9 mouse cellular contexts compared by ENCODE assay signal in the genomic region with DNA sequence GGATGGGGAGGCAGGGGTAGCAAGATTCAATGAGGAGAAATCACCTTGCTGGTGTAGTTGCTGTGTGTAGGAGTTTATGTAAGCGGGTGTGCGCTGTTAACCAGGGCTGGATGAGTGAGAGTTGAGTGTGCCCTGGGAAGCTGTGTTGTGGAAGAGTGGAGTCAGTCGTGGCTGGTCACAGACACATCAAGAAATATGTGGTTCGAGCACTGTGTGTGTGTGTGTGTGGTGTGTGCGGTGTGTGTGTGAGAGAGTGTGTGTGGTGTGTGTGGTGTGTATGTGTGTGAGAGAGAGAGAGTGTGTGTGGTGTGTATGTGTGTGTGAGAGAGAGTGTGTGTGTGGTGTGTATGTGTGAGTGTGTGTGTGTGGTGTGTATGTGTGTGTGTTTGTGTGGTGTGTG. TPM values are rescaled to one million over a fixed set of nuclear protein-coding genes. Genes with fewer than 3 reads are reported as not detected.
DNase-seq lines count a peak whose midpoint lies in the region; ATAC-seq and TF ChIP-seq lines count a peak whose summit lies in the region.
"Had no signal": no experiment of that assay in that cellular context is flagged by ENCODE, and none has a peak within 500 bp of the region (broad histone marks: within the 10 kb centered on the region; RNA-seq: fewer than 3 reads in every experiment).

No protein-coding gene starts in this region.

- peak overlapping the region; percentile 84 for H3K4me2 ChIP-seq in heart, embryonic 15.5 days
- peak overlapping the region; percentile 69 for H3K4me2 ChIP-seq in heart, postnatal 0 days (ENCODE audit: low read depth, low read length)
- H3K4me2 ChIP-seq in midbrain, embryonic 11.5 days: peak overlapping the region; percentile 70; the same call in 1 of the 2 replicates

- ATAC-seq in heart, embryonic 15.5 days (replicated peaks; ENCODE audit: insufficient number of reproducible peaks, insufficient read depth, low FRiP score, low read depth): no peak
- no peak for ATAC-seq in heart, postnatal 0 days (ENCODE audit: insufficient read depth, low read depth)
- ATAC-seq in midbrain, embryonic 11.5 days (ENCODE audit: low FRiP score): no peak
- ATAC-seq in erythroblast, adult 5-6 weeks (replicated peaks; ENCODE audit: low FRiP score, poor library complexity, severe bottlenecking): no peak

- no peak for TF ChIP-seq POLR2A in cortical plate, adult 2 months (IDR thresholded peaks at IDR 0.05; ENCODE audit: extremely low read depth, insufficient read depth, low read length)

- TF ChIP-seq EP300 in heart, postnatal 0 days (IDR thresholded peaks at IDR 0.05; ENCODE audit: low read depth): no peak

- H3K36me3 ChIP-seq in heart, embryonic 15.5 days: no peaks in the 10 kb centered on the region
- no peaks in the 10 kb centered on the region for H3K36me3 ChIP-seq in heart, postnatal 0 days (replicated peaks; ENCODE audit: control insufficient read depth, insufficient read depth, low read length)
- no peaks in the 10 kb centered on the region for H3K36me3 ChIP-seq in midbrain, embryonic 11.5 days (ENCODE audit: control insufficient read depth, insufficient read depth, low read length)

- 0 out of 2 replicates have a peak overlapping the region, but pooled peaks have one; percentile 52 for H3K9ac ChIP-seq in heart, embryonic 15.5 days
- no peak overlapping the region for H3K9ac ChIP-seq in heart, postnatal 0 days (replicated peaks; ENCODE audit: low read depth, low read length)
- H3K9ac ChIP-seq in midbrain, embryonic 11.5 days (ENCODE audit: low read length): no peak overlapping the region; the same call in 1 of the 2 replicates

- peaks cover 16% of the 10 kb centered on the region for H3K27me3 ChIP-seq in heart, embryonic 15.5 days
- 0 out of 2 replicates have a peak, but pooled peaks cover 8% of the 10 kb centered on the region for H3K27me3 ChIP-seq in heart, postnatal 0 days (ENCODE audit: control insufficient read depth, insufficient read depth, low read length)
- H3K27me3 ChIP-seq in midbrain, embryonic 11.5 days (ENCODE audit: control insufficient read depth, insufficient read depth, low read length): peaks cover 28% of the 10 kb centered on the region

- H3K4me3 ChIP-seq in heart, embryonic 15.5 days: peak overlapping the region; percentile 52; the same call in 1 of the 2 replicates
- peak overlapping the region; percentile 29; the same call in 1 of the 2 replicates for H3K4me3 ChIP-seq in cortical plate, adult 2 months (ENCODE audit: insufficient read depth, low read length)
- peak overlapping the region; percentile 41 for H3K4me3 ChIP-seq in heart, postnatal 0 days (ENCODE audit: low read depth, low read length)
- no peak overlapping the region for H3K4me3 ChIP-seq in midbrain, embryonic 11.5 days (ENCODE audit: low read depth, low read length)

- peak overlapping the region; percentile 27; the same call in 1 of the 2 replicates for H3K27ac ChIP-seq in heart, embryonic 15.5 days
- H3K27ac ChIP-seq in cortical plate, adult 2 months (ENCODE audit: insufficient read depth, low read length): no peak overlapping the region
- H3K27ac ChIP-seq in heart, postnatal 0 days (ENCODE audit: low read depth): peak overlapping the region; percentile 38; the same call in 1 of the 2 replicates
- no peak overlapping the region for H3K27ac ChIP-seq in midbrain, embryonic 11.5 days (ENCODE audit: low read depth, low read length)

- no peak for TF ChIP-seq CTCF in cortical plate, adult 2 months (IDR thresholded peaks at IDR 0.05; ENCODE audit: extremely low read depth, insufficient read depth, low read length)
- TF ChIP-seq CTCF in heart, postnatal 0 days (IDR thresholded peaks at IDR 0.05; ENCODE audit: low read depth): no peak

- peaks cover 19% of the 10 kb centered on the region for H3K4me1 ChIP-seq in heart, embryonic 15.5 days (replicated peaks)
- peaks cover 4% of the 10 kb centered on the region; the same call in 1 of the 2 replicates for H3K4me1 ChIP-seq in cortical plate, adult 2 months (ENCODE audit: control insufficient read depth, insufficient read depth, low read length)
- H3K4me1 ChIP-seq in heart, postnatal 0 days (ENCODE audit: control insufficient read depth, insufficient read depth): 0 out of 2 replicates have a peak, but pooled peaks cover 5% of the 10 kb centered on the region
- H3K4me1 ChIP-seq in midbrain, embryonic 11.5 days (ENCODE audit: control insufficient read depth, insufficient read depth, low read length): peaks cover 10% of the 10 kb centered on the region

- H3K9me3 ChIP-seq in heart, embryonic 15.5 days (replicated peaks): no peaks in the 10 kb centered on the region
- no peaks in the 10 kb centered on the region for H3K9me3 ChIP-seq in heart, postnatal 0 days (replicated peaks; ENCODE audit: control insufficient read depth, low read length)
- no peaks in the 10 kb centered on the region for H3K9me3 ChIP-seq in midbrain, embryonic 11.5 days (ENCODE audit: control insufficient read depth, low read length)

- 58% methylated on average over 5 of the region's 5 CpGs for WGBS in heart, embryonic 15.5 days
- WGBS in heart, postnatal 0 days: 50% methylated on average over 5 of the region's 5 CpGs
- 70% methylated on average over 5 of the region's 5 CpGs for WGBS in midbrain, embryonic 11.5 days

- DNase-seq in heart, postnatal 4 days: no peak
- DNase-seq in heart, postnatal 0 days (ENCODE audit: low spot score): no peak
- DNase-seq in midbrain, embryonic 11.5 days (ENCODE audit: low spot score, missing footprints): peak; percentile 84
- no peak for DNase-seq in right cerebral cortex, adult 18-20 months
- no peak for DNase-seq in cerebellum, postnatal 25 days
- DNase-seq: right cerebral cortex, postnatal 4 days had no signal

RNA-seq across cellular contexts. Expression of gene Arhgef15, which starts 1.8 kb away (rescaled TPM):
- polyA plus RNA-seq in heart, embryonic 15.5 days (2015; fragmentation: Nextera tagmentation; extraction: Ambion mirVana): 10.8 and 12.7 TPM in 2 replicates
- 10 to 100 TPM; 32.1 to 36.8 TPM for total RNA-seq in heart, postnatal 4 days (2021)
- 27.5 and 32.5 TPM in 2 replicates for polyA plus RNA-seq in cortical plate, adult 2 months (2012; rRNA removed)
- total RNA-seq in heart, postnatal 0 days (2014; rRNA removed; ENCODE audit: low replicate concordance): 12.6 and 19.8 TPM in 2 replicates
- polyA plus RNA-seq in heart, postnatal 0 days (2015; fragmentation: Nextera tagmentation; extraction: Ambion mirVana): 10.0 and 11.6 TPM in 2 replicates
- polyA plus RNA-seq in midbrain, embryonic 11.5 days (2014; fragmentation: Nextera tagmentation; extraction: Ambion mirVana): 3.7 and 4.2 TPM in 2 replicates
- not detected in 2 replicates for total RNA-seq in erythroblast, adult 5-6 weeks (2015; ENCODE audit: low replicate concordance)
- not detected in 2 replicates for total RNA-seq in erythroblast, adult 5-6 weeks (2017; ENCODE audit: low replicate concordance)

RNA-seq across cellular contexts. Expression of gene Slc25a35, which starts 12.5 kb away (rescaled TPM):
- 2.0 and 2.2 TPM in 2 replicates for polyA plus RNA-seq in heart, embryonic 15.5 days (2015; fragmentation: Nextera tagmentation; extraction: Ambion mirVana)
- total RNA-seq in heart, postnatal 4 days (2021): 1 to 10 TPM in 1 of 2 experiments, under 1 TPM in 1; 0.91 to 1.4 TPM
- polyA plus RNA-seq in cortical plate, adult 2 months (2012; rRNA removed): 12.2 and 12.8 TPM in 2 replicates
- total RNA-seq in heart, postnatal 0 days (2014; rRNA removed; ENCODE audit: low replicate concordance): 0.70 and 3.6 TPM in 2 replicates
- 1.9 and 2.0 TPM in 2 replicates for polyA plus RNA-seq in heart, postnatal 0 days (2015; fragmentation: Nextera tagmentation; extraction: Ambion mirVana)
- 1.1 and 1.2 TPM in 2 replicates for polyA plus RNA-seq in midbrain, embryonic 11.5 days (2014; fragmentation: Nextera tagmentation; extraction: Ambion mirVana)
- total RNA-seq in erythroblast, adult 5-6 weeks (2015; ENCODE audit: low replicate concordance): 0.84 and 8.3 TPM in 2 replicates
- total RNA-seq in erythroblast, adult 5-6 weeks (2017; ENCODE audit: low replicate concordance): 0.94 TPM in 1 of 2 replicates, not detected in the other

RNA-seq across cellular contexts. Expression of gene Rangrf, which starts 19.5 kb away (rescaled TPM):
- 67.4 and 78.4 TPM in 2 replicates for polyA plus RNA-seq in heart, embryonic 15.5 days (2015; fragmentation: Nextera tagmentation; extraction: Ambion mirVana)
- total RNA-seq in heart, postnatal 4 days (2021): 10 to 100 TPM; 41.0 to 44.7 TPM
- 33.8 and 37.5 TPM in 2 replicates for polyA plus RNA-seq in cortical plate, adult 2 months (2012; rRNA removed)
- 101 and 103 TPM in 2 replicates for total RNA-seq in heart, postnatal 0 days (2014; rRNA removed; ENCODE audit: low replicate concordance)
- 78.0 and 85.1 TPM in 2 replicates for polyA plus RNA-seq in heart, postnatal 0 days (2015; fragmentation: Nextera tagmentation; extraction: Ambion mirVana)
- polyA plus RNA-seq in midbrain, embryonic 11.5 days (2014; fragmentation: Nextera tagmentation; extraction: Ambion mirVana): 54.5 and 55.3 TPM in 2 replicates
- total RNA-seq in erythroblast, adult 5-6 weeks (2015; ENCODE audit: low replicate concordance): 11.5 and 18.8 TPM in 2 replicates
- total RNA-seq in erythroblast, adult 5-6 weeks (2017; ENCODE audit: low replicate concordance): 5.0 and 16.0 TPM in 2 replicates

RNA-seq across cellular contexts. Expression of gene Odf4, which starts 28.6 kb away (rescaled TPM):
- not detected in 2 replicates for polyA plus RNA-seq in heart, embryonic 15.5 days (2015; fragmentation: Nextera tagmentation; extraction: Ambion mirVana)
- not detected for total RNA-seq in heart, postnatal 4 days (2021)
- polyA plus RNA-seq in cortical plate, adult 2 months (2012; rRNA removed): 0.79 and 1.2 TPM in 2 replicates
- not detected in 2 replicates for total RNA-seq in heart, postnatal 0 days (2014; rRNA removed; ENCODE audit: low replicate concordance)
- polyA plus RNA-seq in heart, postnatal 0 days (2015; fragmentation: Nextera tagmentation; extraction: Ambion mirVana): not detected in 2 replicates
- polyA plus RNA-seq in midbrain, embryonic 11.5 days (2014; fragmentation: Nextera tagmentation; extraction: Ambion mirVana): not detected in 2 replicates
- total RNA-seq in erythroblast, adult 5-6 weeks (2015; ENCODE audit: low replicate concordance): not detected in 2 replicates
- total RNA-seq in erythroblast, adult 5-6 weeks (2017; ENCODE audit: low replicate concordance): not detected in 2 replicates

RNA-seq across cellular contexts. Expression of gene Pfas, which starts 52.8 kb away (rescaled TPM):
- polyA plus RNA-seq in heart, embryonic 15.5 days (2015; fragmentation: Nextera tagmentation; extraction: Ambion mirVana): 14.9 and 18.7 TPM in 2 replicates
- 10 to 100 TPM; 14.3 to 14.5 TPM for total RNA-seq in heart, postnatal 4 days (2021)
- polyA plus RNA-seq in cortical plate, adult 2 months (2012; rRNA removed): 17.6 and 20.9 TPM in 2 replicates
- 10.1 and 12.3 TPM in 2 replicates for total RNA-seq in heart, postnatal 0 days (2014; rRNA removed; ENCODE audit: low replicate concordance)
- 8.3 and 8.7 TPM in 2 replicates for polyA plus RNA-seq in heart, postnatal 0 days (2015; fragmentation: Nextera tagmentation; extraction: Ambion mirVana)
- polyA plus RNA-seq in midbrain, embryonic 11.5 days (2014; fragmentation: Nextera tagmentation; extraction: Ambion mirVana): 31.2 and 33.0 TPM in 2 replicates
- total RNA-seq in erythroblast, adult 5-6 weeks (2015; ENCODE audit: low replicate concordance): 19.6 and 51.7 TPM in 2 replicates
- 18.3 and 36.7 TPM in 2 replicates for total RNA-seq in erythroblast, adult 5-6 weeks (2017; ENCODE audit: low replicate concordance)

Comparison
In these comparisons a context has a peak if more than half of its experiments do, and no peak if none do; other contexts are left out.
1. H3K27ac ChIP-seq: peak in heart, embryonic 15.5 days (single experiment) and heart, postnatal 0 days (single experiment); none in cortical plate, adult 2 months (single experiment) and midbrain, embryonic 11.5 days (single experiment).
2. Peak in every context shown above with its lines, with median percentiles within 50 percentile points of each other: H3K4me2 ChIP-seq.